Mouse (Mus musculus) midbrain, embryonic 16.5 days (tissue): ENCODE measurements around the gene Mgme1. TPM values are rescaled to one million over a fixed set of nuclear protein-coding genes. Genes with fewer than 3 reads are reported as not detected.

Experiments
- ATAC-seq: fragments of 200-750 bp; cut with Nextera tagmentation; 2 replicates; pipeline ENCODE4 v1.8.0; 2017; ENCODE audit warnings: moderate TSS enrichment
- H3K27ac ChIP-seq: fragments of 300-500 bp; sonication (generic); 2 replicates; pipeline ENCODE4 v1.5.1; 2014; ENCODE audit warnings: mild to moderate bottlenecking, low read length, mixed read lengths
- H3K27me3 ChIP-seq: fragments of 300-500 bp; sonication (generic); 2 replicates; pipeline ENCODE4 v1.6.1; 2014; ENCODE audit warnings: low read depth, low read length, mixed read lengths; ENCODE audit not compliant: control insufficient read depth, insufficient read depth
- H3K36me3 ChIP-seq: fragments of 300-500 bp; sonication (generic); 2 replicates; pipeline ENCODE4 v1.6.1; 2014; ENCODE audit warnings: mild to moderate bottlenecking, low read length, moderate library complexity, mixed read lengths; ENCODE audit not compliant: control insufficient read depth, insufficient read depth
- H3K4me1 ChIP-seq: fragments of 300-500 bp; sonication (generic); 2 replicates; pipeline ENCODE4 v1.6.1; 2014; ENCODE audit warnings: mild to moderate bottlenecking, low read length, mixed read lengths; ENCODE audit not compliant: control insufficient read depth, insufficient read depth
- H3K4me2 ChIP-seq: fragments of 300-500 bp; sonication (generic); 2 replicates; pipeline ENCODE4 v1.6.1; 2014; ENCODE audit warnings: mild to moderate bottlenecking, low read length, mixed read lengths
- H3K4me3 ChIP-seq: fragments of 300-500 bp; sonication (generic); 2 replicates; pipeline ENCODE4 v1.5.1; 2014; ENCODE audit warnings: low read depth, mild to moderate bottlenecking, low read length, moderate library complexity, mixed read lengths
- H3K9ac ChIP-seq: fragments of 300-500 bp; sonication (generic); 2 replicates; pipeline ENCODE4 v1.6.1; 2014; ENCODE audit warnings: low read depth, low read length, mixed read lengths
- H3K9me3 ChIP-seq: fragments of 300-500 bp; sonication (generic); replicated peaks from 2 replicates; pipeline ENCODE4 v1.6.1; 2014; ENCODE audit warnings: mild to moderate bottlenecking, low read length, mixed read lengths; ENCODE audit not compliant: control insufficient read depth, poor library complexity, severe bottlenecking
- WGBS: fragments of 180-500 bp; shearing (Covaris S2); extraction: QIAGEN DNeasy Blood & Tissue Kit; methylation state at CpG from one replicate; pipeline ENCODE4 v1.1.7; 2014; 5-methylcytosine and 5-hydroxymethylcytosine counted together
- polyA plus RNA-seq: library from polyadenylated mRNA; unstranded; fragments of >200 nt; fragmentation: Nextera tagmentation; extraction: Ambion mirVana; gene quantifications from 2 replicates; pipeline ENCODE4 v1.2.1, GENCODE M21; 2015

Mgme1 gene
- polyA plus RNA-seq = 10.2 and 11.9 TPM in 2 replicates

GRCm38 (mm10) chr2:144270507-144271420 is at the start of gene Mgme1, which contains the start of gene Snx5:
Gene Mgme1, plus strand, starts transcription at chr2:144270663.
Gene Snx5, minus strand, starts transcription at chr2:144270906.
- H3K9ac ChIP-seq = peak within 1 kb of the TSS; percentile 98
- no peaks in the 10 kb centered on the region for H3K36me3 ChIP-seq
- no peaks in the 10 kb centered on the region for H3K9me3 ChIP-seq
- peak within 1 kb of the TSS; percentile 98 for H3K4me3 ChIP-seq
- H3K4me2 ChIP-seq = peak within 1 kb of the TSS; percentile 84
- H3K4me1 ChIP-seq = peaks cover 33% of the 10 kb centered on the region
- H3K27ac ChIP-seq = peak within 1 kb of the TSS; percentile 94
- H3K27me3 ChIP-seq = no peaks in the 10 kb centered on the region
- ATAC-seq = peak; percentile 98
- WGBS = under 1% methylated on average over 90 of the region's 93 CpGs

- H3K4me1 ChIP-seq = no peaks in the 10 kb centered on the region
- H3K9me3 ChIP-seq = no peaks in the 10 kb centered on the region
- no peak overlapping the region for H3K4me2 ChIP-seq
- no peaks in the 10 kb centered on the region for H3K27me3 ChIP-seq
- H3K27ac ChIP-seq = 0 out of 2 replicates have a peak overlapping the region, but pooled peaks have one; percentile 19
- no peak for ATAC-seq
- H3K9ac ChIP-seq = no peak overlapping the region
- H3K36me3 ChIP-seq = no peaks in the 10 kb centered on the region
- no peak overlapping the region for H3K4me3 ChIP-seq
- 71% methylated on average over 12 of the region's 12 CpGs for WGBS
These were observed 46.1 kb upstream of the Mgme1 start for GRCm38 (mm10) chr2:144224351-144224750.

- no peak for ATAC-seq
- Histone ChIP-seq H3K4me3 (no peak overlapping the region), H3K9me3 (no peaks in the 10 kb centered on the region), H3K27ac (no peak overlapping the region), H3K36me3 (no peaks in the 10 kb centered on the region), H3K9ac (no peak overlapping the region), H3K27me3 (no peaks in the 10 kb centered on the region), H3K4me2 (no peak overlapping the region), H3K4me1 (no peaks in the 10 kb centered on the region)
- 89% methylated on average over 12 of the region's 12 CpGs for WGBS
These were observed 43.4 kb upstream of the Mgme1 start for GRCm38 (mm10) chr2:144226906-144227586.

DNA sequence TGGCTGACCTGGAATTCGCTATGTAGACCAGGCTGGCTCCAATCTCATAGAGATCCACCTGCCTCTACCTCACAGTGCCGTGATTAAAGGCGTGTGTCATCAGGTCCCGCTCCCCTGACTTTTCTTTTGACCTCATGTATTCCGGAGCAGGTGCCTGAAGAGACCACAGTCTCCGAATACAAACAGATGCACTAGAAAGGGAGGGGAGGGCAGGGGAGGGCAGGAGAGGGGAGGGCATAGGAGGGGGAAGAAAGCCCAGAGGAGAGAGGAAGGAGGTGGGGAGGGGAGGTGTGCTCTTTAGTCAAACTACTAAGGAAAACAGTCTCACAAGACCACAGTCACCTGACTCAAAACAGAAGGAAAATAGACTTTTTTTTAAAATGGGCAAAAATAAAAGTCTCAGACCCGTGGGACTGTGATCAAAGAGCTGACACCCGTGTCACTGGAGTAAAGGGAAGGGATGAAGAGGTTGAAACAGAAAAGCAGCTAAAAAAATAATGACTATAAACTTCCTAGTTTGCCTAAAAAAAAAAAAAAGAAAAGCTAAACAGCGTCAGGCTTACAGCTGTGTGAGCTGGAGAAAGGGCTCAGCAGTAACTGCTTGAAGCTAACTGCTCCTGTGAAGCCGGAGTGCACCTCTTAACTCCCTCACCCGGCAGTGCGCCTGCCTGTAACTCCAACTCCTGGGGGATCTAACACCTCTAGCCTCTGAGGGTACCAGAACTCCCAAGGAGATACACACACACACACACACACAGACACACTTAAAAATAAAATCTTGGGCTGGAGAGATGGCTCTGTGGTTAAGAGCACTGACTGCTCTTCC is 41.7 kb upstream of the Mgme1 start:
- Histone ChIP-seq H3K9ac (no peak overlapping the region), H3K9me3 (no peaks in the 10 kb centered on the region), H3K4me1 (no peaks in the 10 kb centered on the region), H3K27me3 (no peaks in the 10 kb centered on the region), H3K4me2 (no peak overlapping the region), H3K36me3 (no peaks in the 10 kb centered on the region), H3K27ac (no peak overlapping the region), H3K4me3 (no peak overlapping the region)
- WGBS = 79% methylated on average over 12 of the region's 12 CpGs
- no peak for ATAC-seq

- Histone ChIP-seq H3K4me1 (no peaks in the 10 kb centered on the region), H3K9ac (no peak overlapping the region), H3K9me3 (peaks cover 1% of the 10 kb centered on the region), H3K27me3 (no peaks in the 10 kb centered on the region), H3K36me3 (no peaks in the 10 kb centered on the region), H3K27ac (no peak overlapping the region), H3K4me3 (no peak overlapping the region), H3K4me2 (no peak overlapping the region)
- 91% methylated on average over 14 of the region's 14 CpGs for WGBS
- ATAC-seq = no peak
These were observed 40.8 kb upstream of the Mgme1 start for GRCm38 (mm10) chr2:144229647-144230046.

DNA sequence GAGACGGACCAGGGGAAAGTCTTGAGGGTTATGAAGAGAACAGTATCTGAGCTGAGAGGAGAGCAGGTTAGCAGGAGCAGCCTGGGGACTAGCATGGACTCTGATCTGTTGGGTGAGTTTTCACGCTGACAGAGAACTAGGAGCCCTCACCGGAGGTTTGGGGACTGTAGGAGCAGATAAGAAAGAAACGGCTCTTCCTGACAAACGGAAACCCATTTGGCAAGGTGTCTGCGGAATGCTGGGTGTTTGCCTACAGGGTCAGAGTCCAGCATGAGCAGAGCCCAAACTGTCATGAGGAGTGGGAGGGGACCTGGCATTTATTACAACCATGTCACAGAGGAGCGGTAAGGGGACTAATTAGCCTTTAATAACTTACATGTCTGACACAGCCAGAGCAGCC is 40.0 kb upstream of the Mgme1 start:
- ATAC-seq = no peak
- H3K27ac ChIP-seq = no peak overlapping the region
- H3K9me3 ChIP-seq = peaks cover 3% of the 10 kb centered on the region
- no peaks in the 10 kb centered on the region for H3K36me3 ChIP-seq
- H3K4me3 ChIP-seq = no peak overlapping the region
- no peaks in the 10 kb centered on the region for H3K27me3 ChIP-seq
- H3K4me2 ChIP-seq = no peak overlapping the region
- H3K4me1 ChIP-seq = no peaks in the 10 kb centered on the region
- no peak overlapping the region for H3K9ac ChIP-seq
- WGBS = 84% methylated on average over 7 of the region's 7 CpGs

GRCm38 (mm10) chr2:144231115-144231514 is 39.3 kb upstream of the Mgme1 start:
- H3K4me1 ChIP-seq = no peaks in the 10 kb centered on the region

DNA sequence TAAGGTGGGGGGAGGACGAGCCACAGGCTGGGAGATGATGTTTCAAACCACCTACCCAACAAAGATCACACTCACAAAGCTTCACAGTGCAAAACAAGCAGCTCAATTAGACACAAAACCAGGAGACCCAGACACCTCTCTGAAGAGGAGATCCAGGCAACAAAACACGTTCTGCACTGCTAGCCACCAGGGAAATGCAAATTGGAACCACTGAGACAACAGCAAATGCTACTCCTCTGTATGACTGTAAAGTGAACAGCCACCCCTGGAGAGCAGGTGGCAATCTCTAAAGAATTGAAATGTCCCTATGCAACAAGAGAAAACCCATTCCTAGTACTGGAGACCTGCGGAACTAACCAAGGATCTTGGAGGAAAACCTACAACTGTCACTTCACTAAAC is 36.9 kb upstream of the Mgme1 start:
- Histone ChIP-seq H3K9ac (no peak overlapping the region), H3K27me3 (no peaks in the 10 kb centered on the region), H3K4me3 (no peak overlapping the region), H3K4me2 (no peak overlapping the region), H3K36me3 (no peaks in the 10 kb centered on the region), H3K27ac (no peak overlapping the region), H3K4me1 (no peaks in the 10 kb centered on the region), H3K9me3 (peaks cover 3% of the 10 kb centered on the region)
- ATAC-seq = no peak
- WGBS = 60% methylated on average over 3 of the region's 3 CpGs

More at GRCm38 (mm10) chr2:144231115-144231514, 39.3 kb upstream of the Mgme1 start:
- Histone ChIP-seq H3K27ac (no peak overlapping the region), H3K4me2 (no peak overlapping the region), H3K4me3 (no peak overlapping the region), H3K9ac (no peak overlapping the region), H3K9me3 (peaks cover 3% of the 10 kb centered on the region), H3K27me3 (no peaks in the 10 kb centered on the region), H3K36me3 (no peaks in the 10 kb centered on the region)
- 83% methylated on average over 5 of the region's 5 CpGs for WGBS
- no peak for ATAC-seq
